Mouse (Mus musculus): ENCODE measurements around the gene Gm21767. TPM values are rescaled to one million over a fixed set of nuclear protein-coding genes. Genes with fewer than 3 reads are reported as not detected.

Gm21767 gene
- total RNA-seq (2023), result not detected

DNA sequence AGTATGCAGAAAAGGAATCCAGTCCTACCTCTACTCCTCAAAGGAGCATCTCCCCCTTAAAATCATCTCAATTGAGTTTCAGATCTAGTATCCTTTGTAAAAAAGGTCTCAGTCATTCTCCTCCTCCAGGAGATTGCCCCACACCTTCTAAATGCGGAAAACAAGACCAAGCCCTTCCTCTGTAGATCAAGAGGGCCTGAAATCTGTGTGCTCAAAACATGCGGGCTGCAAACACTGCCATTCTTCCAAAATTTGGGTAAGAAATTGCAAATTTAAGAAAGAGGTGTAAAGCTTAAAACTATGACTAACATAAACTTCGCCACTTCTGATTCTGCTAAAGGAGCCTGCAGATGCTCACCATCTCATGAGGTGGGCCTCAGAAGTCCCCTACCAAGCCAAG, at the start of gene Gm21767:
TSS of gene Gm21767 (plus strand) at position 301 of the 400 bp plus-strand sequence.

